Mouse (Mus musculus): ENCODE data around the gene Rsu1. TPM values are rescaled to one million over a fixed set of nuclear protein-coding genes. Genes with fewer than 3 reads are reported as not detected.

The Rsu1 gene
- 10 to 100 TPM; 26.8 to 31.5 (median 28.0) TPM for total RNA-seq (2022)

DNA sequence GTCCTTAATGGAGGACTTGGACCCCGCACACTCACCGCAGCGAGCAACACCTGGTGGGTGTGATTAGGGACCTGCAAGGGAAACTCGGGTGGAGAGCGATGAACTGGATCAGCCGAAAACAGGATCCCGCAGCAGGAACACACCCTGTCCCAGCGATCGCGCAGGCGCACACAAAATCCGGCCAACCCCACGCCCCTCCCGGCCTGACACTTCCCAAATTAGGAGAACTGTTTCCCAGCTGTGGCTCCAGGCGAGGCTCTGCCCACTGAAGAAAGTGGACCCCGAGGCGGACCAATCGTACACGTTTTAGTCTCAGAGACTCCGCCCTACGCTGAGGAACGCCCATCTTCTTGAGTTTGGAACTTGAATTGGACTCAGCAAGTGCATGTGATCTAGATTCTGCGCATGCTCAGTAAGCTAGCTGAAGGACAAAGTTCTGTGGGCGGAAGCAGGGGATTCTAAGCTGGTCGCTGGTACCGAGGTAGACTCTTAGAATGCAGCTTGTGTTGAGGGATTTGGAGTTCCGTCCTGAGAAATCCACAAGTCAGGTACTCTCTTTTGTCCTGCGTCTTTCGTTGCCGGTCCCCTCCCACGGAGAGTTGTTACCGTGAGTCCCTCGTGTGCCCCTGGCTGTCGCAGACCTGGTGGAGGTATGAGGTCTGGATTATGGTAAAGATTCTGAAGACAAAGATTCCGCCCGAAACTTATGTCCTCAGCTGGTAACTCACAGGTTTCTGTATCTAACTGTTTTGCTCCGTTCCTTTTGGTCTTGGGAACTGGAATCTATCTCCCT is at the start of gene Rsu1:
Rsu1 (minus strand) TSS at position 251 of the 793 bp plus-strand sequence.
- DNase-seq (ENCODE audit: low spot score in 2 of 2), result peak; percentile 94 to 98

DNA sequence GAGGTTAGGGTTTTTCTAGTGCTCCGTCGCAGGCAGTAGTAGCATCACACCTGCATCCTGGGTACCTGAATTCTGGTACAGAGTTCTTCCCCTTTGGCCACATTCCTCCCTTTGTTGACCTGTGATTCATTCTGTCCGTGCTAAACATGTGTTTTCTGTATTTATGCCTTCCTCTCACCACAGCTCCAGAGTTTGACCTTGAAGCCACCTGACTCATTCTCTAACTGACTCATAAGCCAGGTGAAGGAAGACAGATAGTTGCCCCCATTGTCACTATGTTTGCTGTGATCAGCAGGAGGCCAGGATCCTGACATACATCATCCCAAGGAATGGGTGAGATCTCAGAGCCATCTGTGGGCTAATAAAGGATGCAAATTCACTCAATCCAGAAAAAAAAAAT is 32.2 kb upstream of the Rsu1 start:
- DNase-seq (ENCODE audit: low spot score in 2 of 2), result no peak

DNA sequence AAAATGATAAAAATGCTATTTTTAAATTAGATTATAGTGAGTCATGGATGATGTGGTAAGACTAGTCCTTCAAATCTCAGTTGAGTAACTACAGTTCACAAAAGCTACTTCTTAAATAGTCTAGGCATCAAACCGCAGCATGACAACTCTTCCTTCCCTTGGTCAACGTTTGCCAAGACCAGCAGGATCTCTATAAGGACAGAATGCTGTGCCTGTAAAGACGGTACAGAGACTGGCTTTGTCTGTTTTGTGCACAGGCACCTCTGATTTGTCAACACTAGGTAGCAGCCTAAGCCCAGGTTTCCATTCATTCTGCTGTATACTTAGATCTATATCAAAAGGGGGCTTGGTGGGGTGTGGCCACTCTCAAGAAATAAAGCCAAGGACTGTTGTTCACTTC is 27.8 kb upstream of the Rsu1 start:
- no peak for DNase-seq (ENCODE audit: low spot score in 2 of 2)

DNA sequence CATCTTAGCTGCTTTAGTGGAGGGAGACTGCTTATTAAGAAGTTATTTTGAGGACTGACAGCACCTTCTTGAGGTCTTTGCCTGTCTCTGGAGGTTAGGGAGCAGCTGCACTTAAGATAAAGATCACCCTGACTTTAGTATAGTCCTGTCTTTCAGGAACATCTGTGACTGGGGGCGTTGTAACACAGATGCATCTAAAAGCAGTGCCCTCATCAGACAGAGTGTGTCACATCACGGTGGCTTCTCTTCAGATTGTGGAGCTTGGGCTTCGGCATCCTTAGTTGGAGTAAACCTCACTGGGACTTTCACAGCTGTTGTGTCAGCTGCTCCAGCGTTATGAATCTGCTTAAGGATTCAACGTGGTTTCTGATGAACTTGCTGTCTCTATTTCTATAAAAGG is 26.5 kb upstream of the Rsu1 start:
- no peak for DNase-seq (ENCODE audit: low spot score in 2 of 2)

GRCm38 (mm10) chr2:13290661-13291060 is 19.4 kb upstream of the Rsu1 start:
- DNase-seq (ENCODE audit: low spot score in 2 of 2), result no peak

DNA sequence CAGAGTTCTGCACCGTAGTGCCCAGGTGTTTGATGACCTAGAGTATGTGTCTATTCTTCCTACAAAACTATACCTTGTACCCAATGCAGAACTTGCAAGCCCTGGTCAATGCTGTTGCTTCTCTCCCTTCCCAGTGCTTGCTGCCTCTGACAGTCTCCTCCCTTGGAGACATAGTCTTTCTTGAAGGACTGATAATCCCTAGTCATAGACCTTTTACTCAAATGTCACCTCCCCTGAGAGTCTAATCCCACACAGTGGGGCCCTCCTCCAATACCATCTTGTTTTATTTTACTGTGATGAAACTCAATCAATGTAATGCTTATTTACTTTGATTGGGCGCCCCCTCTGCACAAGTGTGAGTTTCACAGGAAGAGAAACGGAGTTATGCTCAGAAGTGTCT is 18.9 kb upstream of the Rsu1 start:
- no peak for DNase-seq (ENCODE audit: low spot score in 2 of 2)

DNA sequence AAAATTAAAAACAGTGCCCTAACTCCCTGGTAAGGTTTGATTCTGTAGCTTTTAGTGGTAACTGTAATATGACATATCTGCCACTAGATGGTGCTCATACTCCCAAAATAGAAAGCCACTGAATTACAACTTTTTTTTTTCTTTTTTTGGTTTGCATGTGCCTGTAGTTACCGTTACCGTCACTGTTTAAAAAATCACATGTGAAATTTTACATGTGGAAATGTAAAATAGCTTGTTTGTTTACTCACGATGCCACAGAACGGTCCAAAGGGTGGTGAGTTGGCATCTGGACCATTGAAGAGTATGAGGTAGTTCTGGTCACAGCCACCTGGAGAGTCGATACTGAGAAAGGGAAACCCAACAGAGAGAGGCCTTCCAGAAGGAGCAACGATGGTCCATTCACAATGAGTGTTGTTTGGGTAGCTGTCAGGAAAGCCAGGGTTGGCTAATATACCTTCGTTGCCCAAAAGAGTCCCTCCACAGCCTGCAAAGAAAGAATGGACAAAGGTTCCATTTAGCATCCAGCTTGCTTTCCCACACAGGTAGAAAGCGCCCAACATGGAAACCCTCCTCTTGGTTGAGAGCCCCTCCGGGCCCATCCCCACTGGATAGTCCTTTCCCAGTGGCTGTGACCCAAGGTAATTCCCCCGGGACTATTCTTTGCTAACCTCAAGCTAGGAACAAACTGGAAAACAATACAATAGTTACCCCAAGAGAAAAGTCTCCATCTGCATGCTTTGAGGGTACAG is 7.1 kb upstream of the Rsu1 start:
- DNase-seq (ENCODE audit: low spot score in 2 of 2), result no peak

- DNase-seq (ENCODE audit: low spot score in 2 of 2), result no peak
Observed at GRCm38 (mm10) chr2:13275874-13276273, 4.7 kb upstream of the Rsu1 start.

GRCm38 (mm10) chr2:13270736-13271135 is 479 bp downstream of the Rsu1 start:
- DNase-seq (ENCODE audit: low spot score in 2 of 2), result no peak

DNA sequence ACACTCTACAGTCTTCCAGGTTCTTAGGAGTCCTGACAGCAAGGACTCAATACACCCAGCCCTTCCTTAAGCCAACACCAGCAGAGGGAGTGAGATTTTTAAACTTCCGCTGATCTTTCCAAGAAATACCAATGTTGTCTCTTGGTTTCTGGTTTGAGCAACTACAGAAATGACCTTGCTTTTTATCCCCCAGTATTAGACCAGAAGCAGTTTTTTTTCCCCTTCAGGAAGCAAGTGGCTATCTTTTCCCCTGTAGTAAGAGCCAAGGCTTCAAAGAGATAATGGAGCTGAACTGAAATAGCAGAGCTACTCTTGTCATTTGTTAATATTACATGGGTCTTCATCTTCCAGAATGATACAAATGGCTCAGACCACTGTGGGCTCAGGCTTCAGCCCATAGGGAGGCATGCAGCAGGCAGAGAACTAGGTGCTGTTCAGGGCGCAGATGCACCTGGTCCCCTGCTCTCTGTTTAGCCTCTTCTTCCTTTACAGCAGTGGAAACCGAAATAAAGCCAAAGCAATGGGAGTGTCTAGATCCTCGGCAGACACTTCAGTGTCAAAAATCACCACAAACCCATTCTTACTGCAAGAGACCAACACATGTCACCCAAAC is 2.4 kb downstream of the Rsu1 start:
- DNase-seq (ENCODE audit: low spot score in 2 of 2), result no peak

- DNase-seq (ENCODE audit: low spot score in 2 of 2), result no peak
Observed at GRCm38 (mm10) chr2:13264875-13265274, 6.3 kb downstream of the Rsu1 start.

DNA sequence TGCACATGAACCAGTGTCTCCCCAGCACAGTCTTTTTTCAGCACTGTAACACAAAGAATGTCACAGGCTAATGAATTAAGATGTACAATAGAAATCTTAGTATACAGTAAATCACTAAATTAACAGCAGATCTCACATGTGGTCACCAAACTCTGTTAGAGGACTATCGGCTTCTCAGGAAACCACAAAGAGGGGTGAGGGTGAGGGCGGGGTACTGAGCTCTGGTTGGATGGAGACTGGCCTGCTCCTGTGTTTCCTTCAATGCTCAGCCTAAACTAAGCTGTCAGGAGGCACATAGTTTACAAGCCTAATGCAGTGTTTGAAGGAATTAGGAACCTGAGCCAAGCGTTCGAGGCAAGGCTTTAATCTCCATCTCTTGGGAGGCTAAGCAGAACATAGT is 8.1 kb downstream of the Rsu1 start:
- no peak for DNase-seq (ENCODE audit: low spot score in 2 of 2)

DNA sequence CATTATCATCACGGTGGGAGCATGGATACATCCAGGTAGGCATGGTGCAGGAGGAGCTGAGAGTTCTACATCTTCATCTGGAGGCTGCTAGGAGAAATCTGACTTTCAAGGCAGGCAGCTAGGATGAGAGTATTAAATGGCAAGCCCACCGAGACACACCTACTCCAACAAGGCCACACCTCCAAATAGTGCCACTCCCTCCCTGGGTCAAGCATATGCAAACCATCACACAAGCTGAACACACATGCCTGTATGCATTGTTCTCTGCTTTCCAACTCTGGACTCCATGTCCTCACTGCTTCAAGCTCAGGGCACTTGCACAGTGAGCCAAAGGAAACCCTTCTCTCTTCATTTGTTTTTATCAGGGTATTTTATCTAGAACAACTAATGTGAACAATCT is 12.6 kb downstream of the Rsu1 start:
- no peak for DNase-seq (ENCODE audit: low spot score in 2 of 2)

- DNase-seq (ENCODE audit: low spot score in 2 of 2), result no peak
Observed at GRCm38 (mm10) chr2:13240711-13241110, 30.5 kb downstream of the Rsu1 start.

GRCm38 (mm10) chr2:13237140-13237901 is 33.9 kb downstream of the Rsu1 start:
- DNase-seq (ENCODE audit: low spot score in 2 of 2), result peak; percentile 7 to 8

- peak; percentile 10 to 13 for DNase-seq (ENCODE audit: low spot score in 2 of 2)
Observed at GRCm38 (mm10) chr2:13235696-13236095, 35.5 kb downstream of the Rsu1 start.

GRCm38 (mm10) chr2:13234796-13235195 is 36.4 kb downstream of the Rsu1 start:
- no peak for DNase-seq (ENCODE audit: low spot score in 2 of 2)

GRCm38 (mm10) chr2:13233902-13234301 is 37.3 kb downstream of the Rsu1 start:
- DNase-seq (ENCODE audit: low spot score in 2 of 2), result no peak

GRCm38 (mm10) chr2:13233254-13233835 is 37.9 kb downstream of the Rsu1 start:
- DNase-seq (ENCODE audit: low spot score in 2 of 2), result no peak

GRCm38 (mm10) chr2:13232305-13232704 is 38.9 kb downstream of the Rsu1 start:
- no peak for DNase-seq (ENCODE audit: low spot score in 2 of 2)

DNA sequence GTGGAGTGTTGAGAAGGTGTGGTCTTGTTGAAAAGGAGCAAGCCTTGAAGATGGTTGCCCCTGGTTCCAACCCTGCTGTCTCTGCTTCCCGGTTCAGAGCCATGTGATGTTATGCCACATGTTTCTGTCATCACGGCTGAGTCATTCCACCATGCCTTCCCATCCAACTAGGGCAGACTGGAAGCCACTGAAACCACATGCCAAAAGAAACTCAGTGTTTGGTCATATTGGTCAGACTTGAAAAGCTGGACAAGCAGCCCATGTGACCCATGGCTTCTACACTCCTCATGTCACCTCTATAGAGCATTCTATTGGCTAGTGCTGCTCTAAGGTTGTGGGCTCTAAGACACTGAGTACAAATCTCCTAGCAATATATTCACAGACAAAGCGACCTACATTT is 41.5 kb downstream of the Rsu1 start:
- DNase-seq (ENCODE audit: low spot score in 2 of 2), result no peak

Measured in gastrocnemius, adult 8-10 months (tissue).